Mouse (Mus musculus): ENCODE results near the gene Tmc7.

GRCm38 (mm10) chr7:118494892-118495579 lies 89.5 kb downstream of the Tmc7 start:
- TF ChIP-seq CTCF (IDR thresholded peaks at IDR 0.05; ENCODE audit: borderline replicate concordance, insufficient read depth, low read length) (no peak), POLR2A (IDR thresholded peaks at IDR 0.05; ENCODE audit: low read depth, low read length) (no peak)

All from embryonic fibroblast, embryonic 13.5 days (primary cell).